Mouse (Mus musculus): Measurements from ENCODE around the gene Susd1. TPM values are rescaled to one million over a fixed set of nuclear protein-coding genes. Genes with fewer than 3 reads are reported as not detected.

The Susd1 gene
- total RNA-seq, 2 experiments from 2014 or later = 1.0 to 2.0 TPM

DNA sequence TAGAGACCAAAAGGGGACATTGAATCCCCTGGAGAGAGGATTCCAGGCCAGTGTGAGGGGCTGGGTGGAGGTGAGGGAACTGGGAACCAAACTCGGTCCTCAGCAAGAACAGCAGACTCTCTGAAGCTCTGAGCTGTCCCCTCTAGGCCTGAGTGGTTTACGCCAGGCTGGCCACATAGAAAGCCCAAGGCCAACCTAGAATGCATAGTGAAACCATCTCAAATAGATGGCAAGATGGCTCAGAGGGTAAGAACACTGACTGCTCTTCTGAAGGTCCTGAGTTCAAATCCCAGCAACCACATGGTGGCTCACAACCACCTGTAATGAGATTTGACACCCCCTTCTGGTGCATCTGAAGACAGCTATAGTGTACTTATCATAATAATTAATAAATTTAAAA is 88.1 kb downstream of the Susd1 start:
- DNase-seq = no peak
- intact Hi-C loops (cut with DNase I) = no loop called here

DNA sequence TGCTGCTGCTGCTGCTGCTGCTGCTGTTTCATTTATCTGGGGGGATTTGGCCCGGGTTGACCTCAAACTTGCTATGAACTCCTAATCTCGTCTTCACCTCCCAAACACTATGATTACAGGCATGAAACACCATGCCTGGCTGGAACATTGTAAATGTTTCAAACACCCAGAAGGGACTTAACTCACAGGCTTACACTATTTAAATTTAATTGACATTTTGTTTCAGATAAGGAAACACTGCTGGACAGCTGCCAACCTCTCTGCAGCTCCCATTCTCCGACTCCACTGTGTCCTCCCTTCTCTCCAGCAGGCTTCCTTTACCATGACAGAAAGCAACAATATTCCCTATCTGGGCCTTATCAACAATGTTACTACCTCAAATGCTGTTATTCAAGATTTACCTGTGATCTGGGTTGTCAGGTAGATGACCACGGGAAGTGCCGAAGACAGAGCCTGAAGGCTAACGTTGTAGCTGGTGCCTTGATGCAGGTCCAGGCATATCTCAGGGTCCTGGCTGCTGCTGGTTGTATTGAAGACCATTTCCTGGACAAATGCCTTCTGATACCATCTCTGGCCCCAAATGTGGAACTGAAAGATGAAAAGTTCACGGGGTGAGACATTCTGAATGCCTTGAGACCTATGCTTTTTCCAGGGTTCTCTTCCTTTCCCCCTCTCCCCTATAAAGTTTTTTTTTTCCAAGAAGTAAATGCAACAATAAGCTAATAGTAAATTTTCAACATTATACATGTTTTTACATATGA is 88.8 kb downstream of the Susd1 start:
- intact Hi-C loops (cut with DNase I) = no loop called here
- DNase-seq = no peak

GRCm38 (mm10) chr4:59340714-59341113 is 97.7 kb downstream of the Susd1 start:
- intact Hi-C loops (cut with DNase I) = loop anchor here (1.0 to 5.0 kb wide), 4 partner anchors 78 to 353 kb away; partner anchors contain the start of genes Ptgr1 and Ugcg
- DNase-seq = peak; percentile 89 to 96

DNA sequence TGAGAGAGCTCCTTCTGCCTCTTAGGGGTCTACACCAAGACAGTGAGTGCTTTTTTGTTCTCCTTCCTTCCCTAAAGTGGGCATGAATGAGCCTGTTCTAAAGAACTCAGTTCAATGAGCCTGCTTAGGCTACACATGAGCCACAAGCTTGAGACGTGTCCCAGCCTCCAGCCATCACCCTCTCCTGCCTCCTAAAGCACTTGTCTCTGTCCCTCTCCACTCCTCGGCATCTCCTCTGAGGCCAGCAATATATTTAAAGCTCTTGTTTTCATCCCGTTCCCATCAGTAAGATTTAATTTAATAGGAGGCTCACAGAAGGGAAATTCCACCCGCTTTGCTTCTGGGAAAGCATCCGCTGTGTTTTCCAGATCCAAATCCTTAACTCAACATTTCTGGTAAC is 98.4 kb downstream of the Susd1 start:
- intact Hi-C loops (cut with DNase I) = loop anchor here (1.0 to 5.0 kb wide), 4 partner anchors 78 to 353 kb away; partner anchors contain the start of genes Ptgr1 and Ugcg
- no peak for DNase-seq

GRCm38 (mm10) chr4:59338896-59339535 is 99.4 kb downstream of the Susd1 start:
- no peak for DNase-seq
- intact Hi-C loops (cut with DNase I) = loop anchor here (5.0 kb wide), 1 partner anchor 92 kb away; no protein-coding TSS in a partner anchor

GRCm38 (mm10) chr4:59337533-59337885 is 100.9 kb downstream of the Susd1 start:
- intact Hi-C loops (cut with DNase I) = loop anchor here (5.0 kb wide), 1 partner anchor 90 kb away; no protein-coding TSS in a partner anchor

GRCm38 (mm10) chr4:59336846-59337532 is 101.4 kb downstream of the Susd1 start:
- no peak for DNase-seq
- intact Hi-C loops (cut with DNase I) = loop anchor here (5.0 kb wide), 1 partner anchor 90 kb away; no protein-coding TSS in a partner anchor

More at GRCm38 (mm10) chr4:59337533-59337885, 100.9 kb downstream of the Susd1 start:
- no peak for DNase-seq

- intact Hi-C loops (cut with DNase I) = loop anchor here (5.0 kb wide), 1 partner anchor 89 kb away; no protein-coding TSS in a partner anchor
- DNase-seq = no peak
Observed at GRCm38 (mm10) chr4:59336439-59336809, 102.0 kb downstream of the Susd1 start.

DNA sequence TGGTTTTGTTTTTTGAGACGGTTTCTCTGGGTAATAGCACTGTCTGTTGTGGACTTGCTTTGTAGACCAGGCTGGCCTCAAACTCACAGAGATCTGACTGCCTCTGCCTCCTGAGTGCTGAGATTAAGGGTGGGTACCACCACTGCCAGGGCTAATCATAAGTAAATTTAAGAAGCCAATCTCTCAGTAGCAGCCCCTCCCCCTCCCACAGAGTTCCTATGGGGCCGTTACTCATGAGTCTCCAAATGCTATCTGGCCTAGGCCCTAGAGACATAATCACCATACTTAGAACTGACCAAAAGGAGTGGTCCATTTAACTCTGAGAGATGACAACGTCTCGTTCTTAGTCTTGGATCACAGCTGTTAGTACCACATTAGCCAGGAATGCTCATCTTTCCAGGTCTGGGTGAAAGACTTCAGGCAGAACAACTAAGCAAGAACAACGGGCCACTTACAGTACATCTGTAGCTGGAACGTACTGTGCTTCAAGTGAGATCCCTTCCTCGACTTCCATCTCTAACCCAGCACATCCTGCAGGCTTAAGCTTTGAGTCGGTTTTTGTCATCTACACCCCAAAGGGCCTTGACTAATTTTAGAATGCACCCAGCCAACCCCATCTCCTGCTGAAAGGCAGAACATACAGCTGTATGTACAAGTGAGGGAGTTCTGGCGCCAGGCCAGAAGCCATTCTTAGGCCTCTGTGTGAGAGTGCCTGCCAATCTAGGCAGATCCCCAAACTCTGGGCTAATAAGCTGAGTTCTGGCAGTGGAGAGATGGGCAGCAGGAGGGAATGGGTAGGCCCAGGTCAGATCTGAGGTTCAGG is 102.6 kb downstream of the Susd1 start:
- intact Hi-C loops (cut with DNase I) = loop anchor here (5.0 kb wide), 1 partner anchor 89 kb away; no protein-coding TSS in a partner anchor
- peak in 1 of 2 experiments; percentile 64 for DNase-seq

DNA sequence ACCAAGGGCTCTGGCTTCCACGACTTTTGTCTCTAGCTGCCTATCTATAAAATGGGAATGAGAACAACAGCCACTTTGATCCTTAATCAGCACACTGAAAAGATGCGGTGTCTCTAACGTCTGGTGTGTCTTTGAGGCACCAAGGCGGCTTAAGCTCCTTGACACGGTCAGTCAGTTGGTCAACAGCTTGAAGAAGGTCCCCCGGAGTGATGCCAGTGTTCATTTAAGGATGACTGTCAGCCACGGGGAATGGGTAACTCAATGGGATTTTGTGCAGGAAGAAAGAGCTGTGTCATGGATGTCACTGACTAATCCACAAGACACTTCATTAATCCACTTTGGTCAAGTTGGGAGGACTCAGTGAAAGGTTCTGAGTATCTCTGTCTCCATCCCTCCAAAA is 103.3 kb downstream of the Susd1 start:
- intact Hi-C loops (cut with DNase I) = loop anchor here (5.0 kb wide), 1 partner anchor 88 kb away; no protein-coding TSS in a partner anchor
- DNase-seq = no peak

GRCm38 (mm10) chr4:59334236-59334635 is 104.2 kb downstream of the Susd1 start:
- intact Hi-C loops (cut with DNase I) = no loop called here

GRCm38 (mm10) chr4:59333424-59333895 is 105.0 kb downstream of the Susd1 start:
- intact Hi-C loops (cut with DNase I) = no loop called here
- no peak for DNase-seq

More at GRCm38 (mm10) chr4:59334236-59334635, 104.2 kb downstream of the Susd1 start:
- DNase-seq = no peak

GRCm38 (mm10) chr4:59332691-59333423 is 105.6 kb downstream of the Susd1 start:
- DNase-seq = no peak
- intact Hi-C loops (cut with DNase I) = no loop called here

DNA sequence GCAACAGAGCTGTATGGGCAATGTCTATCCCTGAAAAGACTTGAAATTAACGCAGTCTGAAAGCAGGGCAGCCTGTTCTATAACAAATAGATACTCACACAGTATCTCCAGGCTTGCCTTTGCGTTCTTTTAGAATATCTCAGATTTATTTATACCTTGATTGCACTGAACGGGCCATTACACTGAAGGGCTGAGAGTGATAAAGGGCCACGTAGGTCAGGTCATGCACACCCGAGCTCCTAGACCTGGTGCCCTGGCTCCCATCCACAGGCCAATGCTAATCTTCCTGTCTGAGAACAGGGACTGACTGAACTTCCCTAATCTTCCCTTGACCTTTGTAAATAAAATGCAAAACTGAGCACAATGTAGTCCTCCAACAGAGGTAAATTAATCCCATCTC is 106.3 kb downstream of the Susd1 start:
- intact Hi-C loops (cut with DNase I) = no loop called here

DNA sequence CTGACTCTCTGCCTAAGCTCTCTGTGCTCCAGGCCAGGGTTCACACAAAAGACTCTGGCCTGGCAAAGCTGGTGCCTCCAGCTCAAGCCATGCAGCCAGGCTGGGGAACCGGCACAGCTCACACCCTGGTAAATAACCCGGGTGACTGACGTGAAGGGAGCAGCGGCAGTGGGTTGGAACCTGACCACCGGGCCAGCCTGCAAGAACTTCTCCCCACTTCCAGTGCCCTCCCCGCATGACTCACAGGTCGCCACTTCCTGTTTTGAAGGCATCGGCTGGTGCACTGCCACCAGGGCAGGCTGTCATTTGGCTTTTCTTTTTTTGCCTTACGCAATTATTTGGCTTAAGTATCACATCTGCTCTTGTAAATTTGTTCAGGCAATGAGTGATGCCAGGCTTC is 106.8 kb downstream of the Susd1 start:
- DNase-seq = peak; percentile 77 to 81
- intact Hi-C loops (cut with DNase I) = no loop called here

More for the DNA sequence above, 106.3 kb downstream of the Susd1 start:
- DNase-seq = no peak

GRCm38 (mm10) chr4:59330961-59331604 is 107.3 kb downstream of the Susd1 start:
- no peak for DNase-seq
- intact Hi-C loops (cut with DNase I) = no loop called here

GRCm38 (mm10) chr4:59329461-59330304 is 108.8 kb downstream of the Susd1 start:
- intact Hi-C loops (cut with DNase I) = no loop called here
- DNase-seq = no peak

GRCm38 (mm10) chr4:59328821-59329220 is 109.6 kb downstream of the Susd1 start:
- no peak for DNase-seq
- intact Hi-C loops (cut with DNase I) = no loop called here
